Mouse (Mus musculus) intestine, postnatal 0 days (tissue): Measurements from ENCODE around the gene Nup62. TPM values are rescaled to one million over a fixed set of nuclear protein-coding genes. Genes with fewer than 3 reads are reported as not detected.
A peak's percentile ranks its signal among the peaks of the same experiment; 100 is the strongest.

Experiments
- ATAC-seq: fragments of 200-750 bp; cut with Nextera tagmentation; 2 replicates; pipeline ENCODE4 v1.8.0; 2017; ENCODE audit warnings: mild to moderate bottlenecking, moderate TSS enrichment, moderate library complexity
- H3K27ac ChIP-seq: fragments of 300-500 bp; sonication (generic); 2 replicates; pipeline ENCODE4 v1.5.1; 2014; ENCODE audit warnings: mild to moderate bottlenecking, low read depth, low read length, moderate library complexity
- H3K27me3 ChIP-seq: fragments of 300-500 bp; sonication (generic); replicated peaks from 2 replicates; pipeline ENCODE4 v1.6.1; 2014; ENCODE audit warnings: low read length, mixed read lengths; ENCODE audit not compliant: control insufficient read depth, insufficient read depth
- H3K36me3 ChIP-seq: fragments of 300-500 bp; sonication (generic); 2 replicates; pipeline ENCODE4 v1.6.1; 2014; ENCODE audit warnings: mild to moderate bottlenecking, moderate library complexity; ENCODE audit not compliant: control insufficient read depth, insufficient read depth
- H3K4me1 ChIP-seq: fragments of 300-500 bp; sonication (generic); replicated peaks from 2 replicates; pipeline ENCODE4 v1.6.1; 2014; ENCODE audit warnings: antibody characterized with exemption, low read length, mixed read lengths; ENCODE audit not compliant: control insufficient read depth, insufficient read depth
- H3K4me2 ChIP-seq: fragments of 300-500 bp; sonication (generic); replicated peaks from 2 replicates; pipeline ENCODE4 v1.6.1; 2014; ENCODE audit warnings: low read depth, mild to moderate bottlenecking, moderate library complexity
- H3K4me3 ChIP-seq: fragments of 300-500 bp; sonication (generic); 2 replicates; pipeline ENCODE4 v1.5.1; 2014; ENCODE audit warnings: low read depth, low read length
- H3K9ac ChIP-seq: fragments of 300-500 bp; sonication (generic); 2 replicates; pipeline ENCODE4 v1.6.1; 2014; ENCODE audit warnings: mild to moderate bottlenecking, low read depth, low read length
- H3K9me3 ChIP-seq: fragments of 300-500 bp; sonication (generic); 2 replicates; pipeline ENCODE4 v1.6.1; 2016; ENCODE audit warnings: mixed run types; ENCODE audit not compliant: control insufficient read depth
- CTCF ChIP-seq: sonication (generic); IDR thresholded peaks from 2 replicates; pipeline ENCODE4 v1.5.1; 2016; ENCODE audit warnings: low read depth, mild to moderate bottlenecking, control low read depth, antibody characterized with exemption, moderate library complexity
- WGBS: fragments of 180-500 bp; shearing (Covaris S2); extraction: QIAGEN DNeasy Blood & Tissue Kit; methylation state at CpG from one replicate; pipeline ENCODE4 v1.1.7; 2014; 5-methylcytosine and 5-hydroxymethylcytosine counted together
- polyA plus RNA-seq: library from polyadenylated mRNA; unstranded; fragments of >200 nt; fragmentation: Nextera tagmentation; extraction: Ambion mirVana; gene quantifications from 2 replicates; pipeline ENCODE4 v1.2.1, GENCODE M21; 2015

Gene Nup62
- polyA plus RNA-seq, 1 experiment from 2014 or later: 28.1 TPM

DNA sequence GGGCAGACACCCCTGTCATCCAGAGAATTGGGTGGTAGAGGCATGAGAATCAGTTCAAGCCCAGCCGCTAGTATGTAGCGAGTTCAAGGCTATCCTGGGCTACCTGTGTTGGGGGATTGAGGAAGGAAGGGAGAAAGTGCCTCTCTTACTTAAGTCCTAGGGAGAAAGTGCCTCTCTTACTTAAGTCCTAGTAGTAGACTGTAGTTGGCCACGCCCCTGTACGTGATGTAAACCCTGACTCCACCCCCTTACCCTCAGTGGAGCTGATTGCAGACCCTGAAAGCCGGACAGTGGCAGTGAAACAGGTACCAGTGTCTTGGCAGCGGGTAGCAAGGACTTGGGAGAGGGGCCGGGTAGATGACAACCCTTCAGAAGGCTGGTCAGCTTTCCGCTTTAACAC is 42.0 kb downstream of the Nup62 start:
- no peak for TF ChIP-seq CTCF

DNA sequence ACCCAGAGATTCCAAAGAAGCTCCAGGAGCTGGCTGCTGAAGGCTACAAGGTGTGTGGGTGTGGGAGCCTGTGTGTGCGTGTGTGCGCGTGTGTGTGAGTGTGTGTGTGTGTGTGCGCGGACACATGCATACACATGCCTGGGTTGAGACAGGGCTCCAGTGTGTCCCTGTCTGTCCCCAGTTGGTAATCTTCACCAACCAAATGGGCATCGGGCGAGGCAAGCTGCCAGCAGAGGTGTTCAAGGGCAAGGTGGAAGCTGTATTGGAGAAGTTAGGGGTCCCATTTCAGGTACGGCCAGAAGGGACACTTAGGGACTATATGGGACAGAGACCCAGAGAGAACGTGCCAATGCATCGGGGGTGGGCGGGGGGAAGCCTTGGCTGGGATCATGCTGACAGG is 44.0 kb downstream of the Nup62 start:
- H3K27ac ChIP-seq: no peak overlapping the region
- 91% methylated on average over 11 of the region's 11 CpGs for WGBS
- H3K27me3 ChIP-seq: no peaks in the 10 kb centered on the region
- ATAC-seq: no peak
- H3K36me3 ChIP-seq: peaks cover 43% of the 10 kb centered on the region
- peaks cover 4% of the 10 kb centered on the region; the same call in 1 of the 2 replicates for H3K4me1 ChIP-seq
- H3K9ac ChIP-seq: no peak overlapping the region
- no peak overlapping the region for H3K4me3 ChIP-seq
- no peak for TF ChIP-seq CTCF
- no peaks in the 10 kb centered on the region for H3K9me3 ChIP-seq
- H3K4me2 ChIP-seq: no peak overlapping the region

More for the DNA sequence above, 42.0 kb downstream of the Nup62 start:
- peak overlapping the region; percentile 84; the same call in 1 of the 2 replicates for H3K27ac ChIP-seq
- H3K27me3 ChIP-seq: no peaks in the 10 kb centered on the region
- 28% methylated on average over 8 of the region's 8 CpGs for WGBS
- H3K4me2 ChIP-seq: peak overlapping the region; percentile 98
- peak overlapping the region; percentile 76 for H3K9ac ChIP-seq
- H3K9me3 ChIP-seq: no peaks in the 10 kb centered on the region
- ATAC-seq: no peak
- peak overlapping the region; percentile 77 for H3K4me3 ChIP-seq
- H3K4me1 ChIP-seq: peaks cover 4% of the 10 kb centered on the region
- H3K36me3 ChIP-seq: peaks cover 23% of the 10 kb centered on the region

DNA sequence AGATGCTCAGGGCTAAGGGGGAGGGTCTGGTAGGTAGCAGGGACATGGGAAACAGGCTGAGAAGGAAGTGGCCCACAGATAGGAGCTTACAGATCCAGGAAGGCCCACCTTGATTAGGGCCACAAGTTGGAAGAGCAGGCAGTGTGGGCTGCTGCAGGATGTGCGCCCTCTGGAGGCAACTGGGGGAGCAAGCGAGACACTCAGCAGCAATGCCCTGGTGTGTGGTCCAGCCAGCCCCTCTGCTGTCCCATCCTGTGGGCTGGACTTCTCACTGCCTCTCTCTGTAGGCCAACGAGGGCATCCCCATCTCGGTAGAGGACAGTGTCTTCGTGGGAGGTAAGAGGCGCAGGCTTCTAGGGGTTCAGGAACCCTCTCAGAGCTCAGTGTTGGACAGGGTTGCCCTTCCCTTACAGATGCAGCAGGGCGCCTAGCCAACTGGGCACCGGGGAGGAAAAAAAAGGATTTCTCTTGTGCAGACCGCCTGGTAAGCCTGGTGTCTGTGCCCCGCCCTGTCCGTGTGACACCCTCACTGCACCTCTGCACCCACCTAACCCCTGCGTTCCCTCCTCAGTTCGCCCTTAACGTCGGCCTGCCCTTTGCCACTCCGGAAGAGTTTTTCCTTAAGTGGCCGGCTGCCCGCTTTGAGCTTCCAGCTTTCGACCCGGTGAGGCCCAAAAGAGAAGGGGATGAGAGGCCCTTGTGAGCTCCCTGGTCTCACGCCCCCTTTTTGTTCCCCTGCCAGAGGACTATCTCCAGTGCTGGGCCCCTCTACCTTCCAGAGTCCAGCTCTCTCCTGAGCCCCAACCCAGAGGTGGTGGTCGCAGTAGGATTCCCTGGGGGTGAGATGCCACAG is 44.9 kb downstream of the Nup62 start:
- Histone ChIP-seq H3K9me3 (no peaks in the 10 kb centered on the region), H3K4me3 (no peak overlapping the region), H3K27ac (no peak overlapping the region), H3K4me2 (peak overlapping the region; percentile 9; the same call in 1 of the 2 replicates), H3K4me1 (peaks cover 5% of the 10 kb centered on the region; the same call in 1 of the 2 replicates), H3K27me3 (no peaks in the 10 kb centered on the region), H3K36me3 (peaks cover 44% of the 10 kb centered on the region), H3K9ac (no peak overlapping the region)
- ATAC-seq: 0 out of 2 replicates have a peak, but pooled peaks have one; percentile 11
- 55% methylated on average over 22 of the region's 22 CpGs for WGBS
- peak; percentile 95 for TF ChIP-seq CTCF

DNA sequence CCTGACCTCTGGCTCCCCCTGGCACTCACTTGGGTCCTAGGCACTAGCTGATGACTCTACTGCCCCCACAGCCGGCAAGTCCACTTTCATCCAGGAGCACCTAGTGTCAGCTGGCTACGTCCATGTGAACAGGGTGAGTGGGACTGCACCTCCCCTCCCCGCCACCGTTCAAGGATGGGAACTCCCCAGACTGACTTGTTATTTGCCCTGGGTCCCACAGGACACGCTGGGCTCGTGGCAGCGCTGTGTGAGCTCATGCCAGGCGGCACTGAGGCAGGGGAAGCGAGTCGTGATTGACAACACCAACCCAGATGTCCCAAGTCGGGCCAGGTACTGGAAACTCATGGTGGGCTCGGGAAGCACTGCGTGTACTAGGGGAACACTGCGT is 45.5 kb downstream of the Nup62 start:
- peaks cover 11% of the 10 kb centered on the region; the same call in 1 of the 2 replicates for H3K4me1 ChIP-seq
- 78% methylated on average over 14 of the region's 14 CpGs for WGBS
- peaks cover 47% of the 10 kb centered on the region for H3K36me3 ChIP-seq
- H3K27ac ChIP-seq: no peak overlapping the region
- no peak overlapping the region for H3K9ac ChIP-seq
- no peaks in the 10 kb centered on the region for H3K27me3 ChIP-seq
- no peaks in the 10 kb centered on the region for H3K9me3 ChIP-seq
- TF ChIP-seq CTCF: no peak
- ATAC-seq: no peak
- no peak overlapping the region for H3K4me2 ChIP-seq
- no peak overlapping the region for H3K4me3 ChIP-seq

DNA sequence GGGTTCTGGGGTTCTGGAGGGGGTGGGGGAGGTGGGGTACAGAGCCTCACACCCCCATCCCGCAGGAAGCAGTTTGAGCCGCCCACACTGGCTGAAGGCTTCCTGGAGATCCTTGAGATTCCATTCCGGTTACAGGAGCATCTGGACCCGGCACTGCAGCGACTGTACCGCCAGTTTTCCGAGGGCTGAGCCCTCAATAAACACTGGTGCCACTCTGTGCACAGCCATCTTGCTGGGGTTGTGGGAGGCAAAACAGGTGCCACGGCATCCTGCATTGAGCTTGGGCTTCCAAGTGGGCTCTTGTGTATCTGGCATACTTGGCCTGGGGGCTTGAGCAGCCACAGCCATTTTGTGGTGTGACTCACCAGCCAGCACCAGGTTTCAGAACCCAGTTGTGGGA is 46.5 kb downstream of the Nup62 start:
- H3K4me1 ChIP-seq: peaks cover 20% of the 10 kb centered on the region
- whole genome bisulfite sequencing: 72% methylated on average over 8 of the region's 8 CpGs
- H3K36me3 ChIP-seq: peaks cover 47% of the 10 kb centered on the region
- H3K4me3 ChIP-seq: no peak overlapping the region
- no peak overlapping the region for H3K4me2 ChIP-seq
- 0 out of 2 replicates have a peak overlapping the region, but pooled peaks have one; percentile 7 for H3K27ac ChIP-seq
- TF ChIP-seq CTCF: no peak
- no peaks in the 10 kb centered on the region for H3K27me3 ChIP-seq
- H3K9me3 ChIP-seq: no peaks in the 10 kb centered on the region
- ATAC-seq: no peak
- no peak overlapping the region for H3K9ac ChIP-seq

DNA sequence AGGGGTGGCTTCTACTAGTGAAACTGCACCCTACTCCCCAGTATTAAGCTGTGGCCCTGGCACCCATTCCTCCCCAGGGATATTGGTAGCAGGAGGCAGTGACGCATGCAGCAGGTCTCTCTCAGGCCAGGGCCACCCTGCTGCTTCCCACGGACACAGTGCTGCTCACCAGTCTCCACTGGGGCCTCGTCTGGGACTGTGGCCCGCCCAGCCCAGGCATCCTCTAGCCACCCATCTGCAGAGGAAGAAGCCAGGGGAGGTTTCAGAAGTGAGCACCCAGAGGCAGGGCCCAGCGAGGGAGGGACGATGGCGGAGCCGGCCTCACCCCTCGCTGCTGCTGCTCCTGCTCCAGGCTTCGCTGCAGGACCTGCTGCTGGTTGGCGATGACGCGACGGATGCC is 47.3 kb downstream of the Nup62 start:
- TF ChIP-seq CTCF: no peak
- no peaks in the 10 kb centered on the region for H3K9me3 ChIP-seq
- H3K4me1 ChIP-seq: peaks cover 23% of the 10 kb centered on the region
- ATAC-seq: no peak
- H3K4me3 ChIP-seq: no peak overlapping the region
- no peaks in the 10 kb centered on the region for H3K27me3 ChIP-seq
- H3K27ac ChIP-seq: no peak overlapping the region; the same call in 1 of the 2 replicates
- H3K4me2 ChIP-seq: no peak overlapping the region
- no peak overlapping the region for H3K9ac ChIP-seq
- WGBS: 80% methylated on average over 14 of the region's 14 CpGs
- peaks cover 47% of the 10 kb centered on the region for H3K36me3 ChIP-seq
